Mouse (Mus musculus) testis, postnatal 14 days (tissue): ENCODE results near the gene Gba2.

ENCODE experiments used
- DNase-seq: peaks from one replicate; pipeline ENCODE4 v3.0.0; 2021; ENCODE audit warnings: low spot score

The Gba2 gene

DNA sequence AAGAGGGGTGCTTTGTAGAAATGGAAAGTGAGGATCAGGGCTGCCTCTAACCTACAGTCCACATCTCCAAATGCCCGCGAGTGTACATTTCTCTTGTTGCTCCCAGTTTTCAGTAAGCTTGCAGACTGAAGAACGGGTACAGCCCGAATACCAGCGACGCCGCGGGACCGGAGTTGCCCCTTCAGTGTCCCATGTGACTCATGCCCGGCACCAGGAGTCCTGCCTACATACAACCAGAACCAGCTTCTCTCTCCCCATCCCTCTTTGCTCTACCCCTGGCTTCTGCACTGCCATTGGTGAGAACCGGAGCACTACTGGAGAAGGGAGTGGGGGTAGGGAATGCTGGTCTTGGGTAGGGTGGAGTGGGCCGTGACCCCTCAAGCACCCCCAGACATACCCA, 2.7 kb upstream of the Gba2 start:
- no peak for DNase-seq

DNA sequence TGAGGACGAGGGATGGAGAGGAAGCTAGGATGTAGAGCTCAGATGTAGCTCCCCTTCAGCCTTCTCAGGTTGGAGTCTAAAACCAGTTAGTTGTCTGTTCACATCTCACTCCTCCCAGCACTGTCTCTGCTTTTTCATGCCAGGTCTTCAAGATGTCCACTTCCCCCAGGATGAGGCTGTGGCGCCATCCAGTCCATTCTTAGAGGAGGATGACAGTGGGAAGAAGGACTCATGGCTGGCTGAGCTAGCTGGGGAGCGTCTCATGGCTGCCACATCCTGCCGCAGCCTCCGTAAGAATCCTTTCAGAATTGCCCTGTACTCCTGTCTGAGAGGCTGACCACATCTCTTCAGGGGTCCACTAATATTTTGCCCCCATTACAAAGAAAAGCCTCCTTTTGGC, 2.0 kb upstream of the Gba2 start:
- DNase-seq: no peak

DNA sequence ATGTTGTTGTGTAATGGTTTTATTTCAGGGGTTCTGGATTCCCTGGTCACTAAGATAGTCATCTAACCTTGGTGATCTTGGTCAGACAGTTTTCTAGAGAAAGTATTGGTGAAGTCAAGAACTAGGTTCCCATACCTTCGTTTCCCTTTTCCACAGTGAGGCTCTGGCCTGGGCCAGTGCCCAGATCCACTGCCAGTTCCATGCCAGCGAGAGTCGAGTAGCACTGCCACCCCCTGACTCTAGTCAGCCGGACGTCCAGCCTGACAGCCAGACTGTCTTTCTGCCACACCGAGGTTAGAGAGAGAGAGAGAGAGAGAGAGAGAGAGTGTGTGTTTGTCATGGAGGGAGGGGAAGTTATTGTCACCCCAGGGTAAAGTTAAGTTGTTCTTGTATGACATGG, 1.1 kb upstream of the Gba2 start:
- no peak for DNase-seq

DNA sequence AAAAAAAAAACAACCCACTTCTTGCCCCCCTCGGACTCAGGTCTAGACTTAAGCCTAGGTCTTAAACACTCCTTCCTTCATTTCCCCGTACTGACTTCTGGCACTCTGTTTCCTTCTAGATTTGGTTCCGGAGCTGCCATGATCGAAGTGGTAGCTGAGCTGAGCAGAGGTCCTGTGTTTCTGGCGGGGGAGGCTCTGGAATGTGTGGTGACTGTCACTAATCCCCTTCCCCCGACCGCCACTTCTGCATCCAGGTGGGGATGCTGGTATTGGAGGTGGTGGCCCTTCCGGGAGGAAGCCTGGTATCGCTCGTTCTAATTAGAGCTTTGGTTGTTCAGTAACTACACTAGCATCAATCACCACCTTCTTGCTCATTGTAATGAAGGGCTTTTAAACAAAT, 583 bp upstream of the Gba2 start:
- DNase-seq: no peak

GRCm38 (mm10) chr4:43577237-43577881, 1.3 kb downstream of the Gba2 start:
- DNase-seq: no peak

DNA sequence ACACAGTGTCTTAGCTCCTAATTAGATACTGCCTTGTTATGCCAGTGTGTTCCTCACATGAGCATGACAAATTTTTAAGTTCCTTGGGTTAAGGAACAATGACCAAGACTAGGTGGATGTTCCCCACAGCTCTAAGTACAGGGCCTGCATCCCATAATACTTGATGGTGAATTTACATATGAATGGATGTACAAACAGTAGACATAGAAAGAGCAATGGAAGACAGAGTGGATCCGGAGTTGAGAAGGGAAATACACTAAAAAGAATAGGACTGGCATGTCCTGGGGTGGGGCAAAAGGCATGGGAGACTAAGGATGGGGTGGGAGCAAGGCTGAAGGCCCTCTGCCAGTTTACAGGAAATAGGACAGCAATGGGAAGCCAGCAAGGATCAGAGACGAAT, 3.3 kb downstream of the Gba2 start:
- no peak for DNase-seq

- no peak for DNase-seq
These were observed 5.1 kb downstream of the Gba2 start for GRCm38 (mm10) chr4:43573561-43573960.

DNA sequence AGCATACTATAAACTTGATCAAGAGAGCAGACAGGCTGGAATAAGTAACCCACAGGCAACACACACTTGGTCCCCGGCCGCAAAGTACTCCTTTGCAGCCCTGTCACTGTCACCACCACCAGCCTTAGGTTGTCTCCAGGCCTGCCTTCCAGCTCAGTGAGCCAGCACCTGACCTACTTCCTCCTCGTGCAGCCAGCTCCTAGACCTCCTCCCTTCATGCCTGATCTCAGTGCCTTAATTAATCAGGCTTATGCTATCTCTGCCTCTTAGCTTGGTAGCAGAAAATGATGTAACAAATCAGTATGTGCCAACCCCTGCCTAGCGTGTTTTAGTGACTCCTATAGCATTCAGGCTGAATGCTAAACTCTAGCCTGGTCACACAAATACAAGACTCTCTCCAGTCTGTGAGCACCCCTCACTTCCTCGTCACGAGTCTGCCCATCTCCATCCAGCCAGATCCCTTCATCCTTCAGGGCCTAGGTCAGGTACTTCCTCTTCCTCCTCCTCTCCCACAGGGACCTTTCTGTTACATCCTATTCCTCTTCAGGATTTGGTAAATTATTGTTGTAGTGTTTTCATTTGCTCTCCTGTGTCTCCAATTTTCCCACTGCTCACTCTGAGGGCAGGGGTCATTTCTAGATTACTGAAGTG, 7.2 kb downstream of the Gba2 start:
- no peak for DNase-seq

GRCm38 (mm10) chr4:43567140-43567539, 11.5 kb downstream of the Gba2 start:
- DNase-seq: no peak

DNA sequence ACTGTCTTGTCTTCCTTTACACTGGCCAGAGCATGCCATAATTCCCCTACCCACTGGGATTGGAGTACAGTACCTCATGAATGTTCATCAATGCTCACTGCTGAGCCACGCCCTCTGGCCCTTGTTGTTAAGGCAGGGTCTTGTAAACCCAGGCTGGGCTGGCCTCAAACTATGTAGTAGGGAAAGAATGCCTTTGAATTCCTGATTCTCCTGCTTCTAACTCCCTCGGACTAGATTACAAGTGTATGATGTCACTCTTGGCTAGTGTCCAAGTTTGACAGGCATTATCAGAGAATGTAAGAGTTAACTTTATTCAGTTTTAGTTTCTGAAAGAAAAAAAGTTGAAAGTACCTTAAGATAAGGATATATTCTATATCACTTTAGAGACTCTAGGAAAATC, 14.4 kb downstream of the Gba2 start:
- no peak for DNase-seq

GRCm38 (mm10) chr4:43563601-43563875, 15.1 kb downstream of the Gba2 start:
- no peak for DNase-seq

- DNase-seq: no peak
These were observed 15.7 kb downstream of the Gba2 start for GRCm38 (mm10) chr4:43562769-43563600.

DNA sequence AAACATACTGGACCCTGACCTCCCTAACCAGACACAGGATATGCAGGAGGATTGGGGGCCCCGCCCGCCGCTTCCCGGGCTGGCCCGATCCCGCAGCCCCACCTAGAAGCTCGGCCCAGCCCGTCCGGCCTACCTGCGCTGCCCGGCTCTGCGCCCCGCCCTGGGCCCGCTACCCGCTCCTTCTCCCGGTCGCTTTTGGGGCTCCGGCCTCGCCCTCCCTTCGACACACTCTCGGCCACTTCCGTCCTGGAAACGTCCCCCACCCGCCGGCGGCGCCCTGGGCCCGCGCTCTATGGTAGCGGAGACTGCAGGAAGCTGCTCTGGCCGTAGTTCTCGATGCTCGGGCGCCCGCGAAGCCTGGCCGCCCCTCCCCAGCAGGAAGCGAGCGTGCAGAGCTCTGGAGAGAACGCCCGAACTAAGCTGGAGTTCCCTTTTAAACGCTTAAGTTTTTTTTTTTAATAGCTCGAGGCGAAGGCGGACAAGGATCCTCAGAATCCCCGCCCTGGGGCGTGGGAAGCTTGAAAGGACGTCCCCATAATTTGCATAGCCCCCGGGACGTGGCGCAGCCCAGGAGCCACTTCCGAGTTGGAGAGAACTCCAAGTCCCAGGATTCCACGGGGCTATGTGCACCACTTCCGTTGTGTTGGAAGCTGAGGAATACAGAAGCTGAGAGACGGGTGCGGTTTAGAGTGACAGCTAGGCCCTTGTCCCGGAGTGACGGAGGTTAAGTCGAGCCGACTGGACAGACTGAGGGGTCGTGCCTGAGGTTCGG, 16.5 kb downstream of the Gba2 start, which contains the start of the genes Creb3 and Tln1:
Gene Creb3 (plus strand): TSS at position 336 of the 772 bp plus-strand sequence.
Gene Tln1 (minus strand): TSS at position 695 of the 772 bp plus-strand sequence.
- peak; percentile 94 for DNase-seq

- no peak for DNase-seq
These were observed 17.2 kb downstream of the Gba2 start for GRCm38 (mm10) chr4:43561436-43561996.

- no peak for DNase-seq
These were observed 17.7 kb downstream of the Gba2 start for GRCm38 (mm10) chr4:43560976-43561375.

GRCm38 (mm10) chr4:43560243-43560611, 18.4 kb downstream of the Gba2 start:
- DNase-seq: no peak

- DNase-seq: no peak
These were observed 19.0 kb downstream of the Gba2 start for GRCm38 (mm10) chr4:43559519-43560242.

- DNase-seq: no peak
These were observed 19.9 kb downstream of the Gba2 start for GRCm38 (mm10) chr4:43558631-43559356.

DNA sequence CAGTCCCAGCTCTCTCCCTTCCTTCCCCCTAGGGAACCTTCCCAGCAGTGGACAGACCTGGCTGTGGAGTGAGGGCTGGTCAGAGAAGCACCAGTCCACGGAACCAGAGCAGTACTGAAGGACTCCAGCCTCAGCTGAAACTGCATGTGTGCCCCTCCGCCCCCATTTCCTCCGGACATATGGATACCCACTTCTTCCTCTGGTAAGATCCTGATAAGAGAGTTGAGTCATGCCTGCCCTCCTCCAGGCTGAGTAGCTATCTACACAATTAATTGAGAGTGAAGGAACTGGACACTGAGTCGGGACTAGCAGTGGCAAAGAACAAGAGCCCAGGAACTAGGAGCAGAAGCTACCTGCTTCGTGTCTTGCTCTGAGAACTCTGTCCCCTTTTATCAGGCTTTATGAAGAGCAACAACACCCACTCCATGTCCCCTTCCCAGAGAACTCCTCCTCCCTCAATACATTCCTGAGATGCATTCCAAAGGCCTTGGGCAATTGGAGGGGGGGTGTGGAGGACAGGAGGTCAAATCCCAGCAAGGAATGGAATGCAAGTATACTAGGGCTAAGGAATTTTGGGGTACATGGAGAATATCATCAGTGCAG, 20.5 kb downstream of the Gba2 start:
- no peak for DNase-seq

DNA sequence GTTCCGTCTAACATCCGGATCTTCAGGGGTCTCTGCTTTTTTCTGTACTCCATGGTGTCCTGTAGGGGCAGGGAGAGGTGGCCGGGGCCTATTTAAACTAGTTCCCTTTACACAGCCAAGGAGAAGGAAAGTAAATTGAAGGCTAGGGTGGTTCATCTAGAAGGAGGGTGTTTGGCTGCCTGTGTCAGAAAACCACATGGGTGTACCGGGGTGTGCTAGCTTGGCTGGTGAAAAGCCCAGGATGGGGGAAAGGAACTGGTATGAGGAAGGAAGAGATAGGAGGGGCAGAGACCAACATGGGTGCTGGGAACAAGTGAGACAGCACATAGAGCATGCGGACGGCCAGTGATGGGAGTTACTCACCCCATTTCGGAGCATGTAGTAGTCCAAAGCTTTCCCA, 22.7 kb downstream of the Gba2 start:
- DNase-seq: no peak
